Mouse (Mus musculus) frontal cortex, postnatal 14 days (tissue): ENCODE measurements around the gene Esr2.
"Not testable (repeated sequence)": the region's sequence is repeated elsewhere in the genome, so short reads cannot be mapped to it uniquely, and the experiment has no call there.

Source experiments
- DNase-seq, 2 experiments: peaks; one replicate each; pipeline ENCODE4 v3.0.0; 2022; ENCODE audit warnings: low spot score in 2 of 2

Esr2 gene

GRCm38 (mm10) chr12:76177000-76177863, at the start of gene Esr2:
Esr2 (minus strand) TSS chr12:76177259.
- no peak for DNase-seq

DNA sequence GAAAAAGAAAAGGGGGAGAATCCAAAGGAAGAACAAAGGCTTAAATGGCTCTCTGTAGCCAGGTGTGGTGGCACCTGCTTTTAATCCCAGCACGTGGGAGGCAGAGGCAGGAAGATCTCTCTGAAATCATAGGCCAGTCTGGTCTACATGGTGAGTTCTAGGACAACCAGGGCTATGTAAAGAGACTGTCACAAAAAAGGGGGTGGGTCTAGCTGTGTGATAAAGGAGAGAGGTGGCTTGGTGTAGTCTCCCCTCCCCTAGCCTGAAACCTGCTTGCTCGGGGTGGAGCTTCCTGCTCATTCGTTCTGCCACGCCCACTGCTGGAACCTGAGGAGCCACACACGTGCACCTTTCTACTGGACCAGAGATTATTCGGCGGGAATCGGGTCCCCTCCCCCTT, 45.0 kb upstream of the Esr2 start:
- not testable (repeated sequence) for DNase-seq

DNA sequence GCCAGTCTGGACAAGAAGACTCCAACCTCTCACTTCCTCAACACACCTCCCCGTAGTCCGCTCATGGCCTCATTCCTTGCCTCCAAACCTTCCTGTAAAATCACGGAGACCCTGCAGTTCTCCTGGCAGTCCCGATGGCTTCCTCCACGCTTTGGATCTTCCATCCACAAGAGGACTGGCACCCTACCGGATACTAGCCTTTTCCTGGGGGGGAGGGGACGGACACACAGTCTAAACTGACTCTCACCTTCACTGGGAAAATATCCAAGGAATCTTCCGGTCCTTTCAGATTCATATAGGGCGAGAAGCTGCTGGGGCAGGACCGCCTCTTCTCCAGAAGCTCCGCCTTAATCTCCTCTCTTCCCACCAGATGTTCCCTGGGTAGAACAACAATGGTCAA, 39.7 kb upstream of the Esr2 start:
- no peak for DNase-seq

- DNase-seq, result no peak
Observed at GRCm38 (mm10) chr12:76215121-76215520, 38.1 kb upstream of the Esr2 start.

- no peak for DNase-seq
Observed at GRCm38 (mm10) chr12:76209429-76209974, 32.4 kb upstream of the Esr2 start.

GRCm38 (mm10) chr12:76200326-76200725, 23.3 kb upstream of the Esr2 start:
- no peak for DNase-seq

- no peak for DNase-seq
Observed at GRCm38 (mm10) chr12:76197071-76197470, 20.0 kb upstream of the Esr2 start.

- DNase-seq, result peak; percentile 60 to 84
Observed at GRCm38 (mm10) chr12:76196709-76197054, 19.6 kb upstream of the Esr2 start.

DNA sequence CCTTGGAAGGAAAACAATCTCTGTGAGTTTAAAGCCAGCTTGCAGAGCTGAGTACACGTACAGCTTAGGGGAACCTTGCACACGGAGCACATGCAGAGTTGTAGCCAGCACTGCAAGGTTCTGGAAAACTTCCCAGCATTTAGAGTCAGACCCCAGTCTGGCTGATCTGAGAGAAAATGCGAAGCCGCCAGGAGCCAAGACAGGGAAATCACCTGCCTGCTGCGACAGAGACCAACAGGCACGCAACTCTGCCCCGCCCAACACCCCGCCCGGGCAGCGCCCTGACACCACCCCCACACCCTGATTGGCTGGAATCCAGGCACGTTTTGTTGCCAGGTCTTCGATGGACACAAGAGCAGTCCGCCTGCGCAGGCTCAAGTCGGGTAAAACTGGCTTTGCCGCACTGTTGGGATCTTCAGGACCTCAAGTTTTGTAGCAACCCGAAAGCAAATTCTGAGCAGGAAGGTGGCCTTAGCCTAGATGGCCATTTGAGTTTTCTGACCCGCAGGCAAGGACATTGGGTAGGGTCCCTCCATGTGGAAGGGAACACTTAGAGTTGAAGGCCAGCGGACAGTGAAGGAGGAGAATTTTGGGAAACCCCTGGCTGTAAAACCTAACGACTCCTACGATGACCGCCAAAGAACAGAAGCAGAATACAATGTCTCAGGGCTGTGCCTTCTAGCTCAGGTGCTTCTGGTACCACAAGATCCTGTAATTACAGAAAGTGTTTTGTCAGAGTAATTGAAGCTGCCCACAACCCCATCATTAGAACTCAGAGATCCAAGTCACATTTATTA, 19.1 kb upstream of the Esr2 start:
- peak in 1 of 2 experiments; percentile 44 for DNase-seq

GRCm38 (mm10) chr12:76194526-76194925, 17.5 kb upstream of the Esr2 start:
- no peak for DNase-seq

DNA sequence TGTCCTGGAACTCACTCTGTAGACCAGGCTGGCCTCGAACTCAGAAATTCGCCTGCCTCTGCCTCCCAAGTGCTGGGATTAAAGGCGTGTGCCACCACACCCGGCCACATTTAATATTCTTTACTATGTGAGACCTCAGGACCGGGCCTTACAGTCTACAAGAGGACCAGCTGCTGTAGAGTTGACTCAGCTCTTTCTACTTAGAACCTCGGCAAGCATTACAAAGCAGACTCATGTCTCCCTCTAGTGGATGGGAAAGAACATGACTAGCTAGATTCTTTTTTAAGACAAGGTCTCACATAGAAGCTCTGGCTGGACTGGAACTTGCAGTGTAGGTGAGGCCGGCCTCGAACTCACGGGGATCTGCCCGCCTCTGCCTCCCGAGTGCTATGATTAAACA, 13.9 kb upstream of the Esr2 start:
- DNase-seq, result peak in 1 of 2 experiments; percentile 9

GRCm38 (mm10) chr12:76187849-76188248, 10.8 kb upstream of the Esr2 start:
- peak in 1 of 2 experiments; percentile 26 for DNase-seq

GRCm38 (mm10) chr12:76186473-76186872, 9.4 kb upstream of the Esr2 start:
- DNase-seq, result no peak

GRCm38 (mm10) chr12:76185167-76185816, 8.2 kb upstream of the Esr2 start:
- no peak for DNase-seq

DNA sequence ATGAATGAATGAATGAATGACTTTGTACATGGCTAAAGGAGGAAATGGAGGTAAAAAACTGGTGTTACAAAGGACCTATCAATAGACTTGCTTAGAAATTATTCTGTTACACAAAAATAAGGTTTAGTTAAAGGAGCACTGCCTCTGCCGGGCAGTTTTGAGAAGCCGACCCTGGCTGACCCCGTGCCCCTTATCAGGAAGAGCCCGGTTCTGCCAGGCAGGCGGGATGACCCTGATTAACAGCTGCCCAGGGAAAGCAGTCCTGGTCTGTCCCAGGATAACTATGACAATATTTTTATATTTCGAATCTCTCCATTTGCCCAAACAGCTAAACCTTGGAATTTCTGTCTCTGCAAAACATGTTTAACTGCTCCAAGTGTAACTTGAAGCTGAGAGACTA, 7.2 kb upstream of the Esr2 start:
- DNase-seq, result no peak

GRCm38 (mm10) chr12:76182831-76183230, 5.8 kb upstream of the Esr2 start:
- DNase-seq, result no peak

GRCm38 (mm10) chr12:76181471-76181870, 4.4 kb upstream of the Esr2 start:
- no peak for DNase-seq

DNA sequence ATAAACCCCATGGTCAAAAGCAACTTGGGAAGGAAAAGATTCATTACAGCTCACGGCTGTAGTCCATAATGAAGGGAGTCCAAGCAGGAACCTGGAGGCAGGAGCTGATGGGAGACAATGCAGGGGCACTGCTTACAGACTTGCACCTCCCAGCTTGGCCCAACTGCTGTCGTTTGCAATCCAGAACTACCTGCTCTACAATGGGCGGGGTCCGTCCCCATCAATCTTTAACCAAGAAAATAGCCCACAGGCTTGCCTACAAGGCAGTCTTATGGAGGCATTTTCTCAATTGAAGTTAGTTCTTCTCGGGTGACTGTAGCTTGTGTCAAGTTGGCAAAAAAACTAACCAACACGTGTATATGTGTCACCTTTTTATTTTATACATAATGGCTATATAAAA, 3.4 kb upstream of the Esr2 start:
- DNase-seq, result no peak

- DNase-seq, result no peak
Observed at GRCm38 (mm10) chr12:76179527-76179926, 2.5 kb upstream of the Esr2 start.

GRCm38 (mm10) chr12:76179051-76179450, 2.0 kb upstream of the Esr2 start:
- no peak for DNase-seq

DNA sequence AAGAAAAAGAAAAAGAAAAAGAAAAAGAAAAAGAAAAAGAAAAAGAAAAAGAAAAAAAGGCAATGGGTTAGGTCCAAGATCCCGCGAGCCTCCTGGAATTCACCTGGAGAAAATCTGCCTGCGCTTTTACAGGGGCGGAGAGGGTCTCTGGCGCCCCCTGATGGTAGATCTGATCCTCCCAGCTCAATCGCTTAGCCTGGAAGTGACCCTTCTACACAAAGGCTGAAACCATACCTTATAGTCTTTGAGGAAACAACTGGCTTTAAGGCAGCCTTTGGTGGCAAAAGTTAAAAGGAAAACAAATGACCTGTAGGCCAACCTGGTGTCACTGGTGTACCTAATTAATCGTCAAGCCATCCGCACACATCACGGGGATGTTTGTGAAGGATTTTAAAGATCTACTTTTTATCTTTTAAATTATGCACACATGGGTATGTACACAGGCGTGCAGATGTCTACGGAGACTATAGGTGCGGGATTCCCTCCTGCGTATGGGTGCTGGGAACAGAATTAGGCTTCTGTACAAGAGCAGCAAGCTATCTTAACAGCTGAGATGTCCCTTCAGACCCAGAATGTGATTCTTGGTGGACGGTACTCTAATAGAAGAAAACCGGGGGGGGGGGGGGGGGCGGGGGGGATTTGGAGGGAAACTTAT, 932 bp upstream of the Esr2 start:
- DNase-seq, result peak in 1 of 2 experiments; percentile 48

DNA sequence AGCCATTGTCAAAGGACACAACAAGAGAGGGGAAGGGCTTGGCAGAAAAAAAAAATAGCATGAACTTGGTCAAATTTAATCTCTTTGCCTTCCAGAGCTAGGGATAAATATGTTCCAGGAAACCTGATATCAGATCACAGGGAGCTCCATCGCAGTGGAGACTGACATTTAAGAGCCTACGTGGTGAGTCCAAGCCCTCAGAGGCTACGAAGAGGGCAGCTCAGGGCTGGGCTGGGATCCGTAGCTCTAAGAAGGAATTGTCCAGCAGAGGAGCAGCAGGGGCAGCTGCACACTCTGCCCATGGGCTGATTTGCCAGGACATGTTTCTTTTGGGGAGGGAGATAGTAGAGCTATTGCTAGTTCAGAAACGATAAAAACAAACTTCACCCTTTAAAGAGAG, 11.4 kb downstream of the Esr2 start:
- DNase-seq, result no peak
